Mouse (Mus musculus) megakaryocyte progenitor cell, adult 5-6 weeks (primary cell): ENCODE data around the gene Stat3. TPM values are rescaled to one million over a fixed set of nuclear protein-coding genes. Genes with fewer than 3 reads are reported as not detected.
A peak's percentile ranks its signal among the peaks of the same experiment; 100 is the strongest.

Experiments
- ATAC-seq: replicated peaks from 2 replicates; pipeline ENCODE4 v1.8.0; 2016; ENCODE audit warnings: mild to moderate bottlenecking, moderate TSS enrichment, inconsistent platforms; ENCODE audit not compliant: poor library complexity
- total RNA-seq, 2 experiments: library from RNA; stranded (forward) in 1 of 2; stranded (reverse) in 1 of 2; fragments of 157-497, 149-512 nt in 1 of 2; fragments of 200-1000 nt in 1 of 2; gene quantifications; 2 replicates each; pipeline versions ENCODE4 v1.2.3 to v1.2.4; 2015 to 2017

Gene Stat3
- total RNA-seq, 2 experiments from 2014 or later, result 38.6 to 85.3 TPM

GRCm38 (mm10) chr11:100860198-100861048, 78.9 kb downstream of the Stat3 start:
- peak; percentile 91 for ATAC-seq

DNA sequence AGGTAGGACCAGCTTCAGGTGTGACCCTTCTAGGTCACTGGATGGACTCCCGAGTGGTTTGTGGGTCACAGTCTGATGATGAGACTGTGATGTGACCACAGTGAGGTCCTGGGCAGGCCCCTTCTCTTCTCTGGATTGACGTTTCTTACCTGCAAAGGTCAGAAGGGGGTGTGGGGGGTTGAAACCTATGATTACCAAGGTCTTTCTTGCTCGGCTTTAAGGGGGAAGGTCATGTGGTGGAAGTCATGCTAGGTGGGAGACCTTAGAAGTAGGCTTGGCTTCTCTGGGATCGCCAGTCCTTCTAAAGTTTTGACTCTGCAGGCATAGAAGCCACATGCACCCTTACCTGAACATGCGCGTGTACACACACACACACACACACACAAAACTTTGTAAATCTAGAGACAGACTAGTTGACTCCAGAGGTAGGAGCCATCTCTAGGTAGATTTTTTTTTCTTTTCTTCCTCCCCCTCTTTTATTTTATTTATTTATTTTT, 79.7 kb downstream of the Stat3 start:
- ATAC-seq, result no peak

- ATAC-seq, result no peak
These were observed 80.3 kb downstream of the Stat3 start, which contains the start of gene Stat5a for GRCm38 (mm10) chr11:100858935-100859578. Gene Stat5a, plus strand, starts transcription at chr11:100859351.

DNA sequence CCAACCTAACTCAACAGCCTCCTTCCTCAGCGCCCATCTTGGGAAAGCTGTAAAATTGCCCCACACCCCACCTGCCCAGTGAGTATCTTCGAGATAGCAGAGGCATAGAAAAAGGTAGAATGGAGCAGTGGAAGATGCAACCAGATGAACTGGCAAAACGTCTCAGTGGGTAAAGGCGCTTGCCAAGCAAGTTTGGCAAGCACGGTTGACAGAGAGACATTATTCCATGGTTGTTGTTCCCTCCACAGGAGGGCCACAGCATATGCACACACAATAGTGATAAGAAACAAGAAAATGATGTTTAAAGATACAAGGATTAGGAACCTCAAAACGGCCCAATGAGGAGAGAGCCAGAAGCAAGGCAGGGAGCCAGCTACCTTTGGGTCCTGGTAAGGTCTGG, 81.4 kb downstream of the Stat3 start:
- no peak for ATAC-seq

- ATAC-seq, result no peak
These were observed 84.2 kb downstream of the Stat3 start for GRCm38 (mm10) chr11:100855178-100855577.

DNA sequence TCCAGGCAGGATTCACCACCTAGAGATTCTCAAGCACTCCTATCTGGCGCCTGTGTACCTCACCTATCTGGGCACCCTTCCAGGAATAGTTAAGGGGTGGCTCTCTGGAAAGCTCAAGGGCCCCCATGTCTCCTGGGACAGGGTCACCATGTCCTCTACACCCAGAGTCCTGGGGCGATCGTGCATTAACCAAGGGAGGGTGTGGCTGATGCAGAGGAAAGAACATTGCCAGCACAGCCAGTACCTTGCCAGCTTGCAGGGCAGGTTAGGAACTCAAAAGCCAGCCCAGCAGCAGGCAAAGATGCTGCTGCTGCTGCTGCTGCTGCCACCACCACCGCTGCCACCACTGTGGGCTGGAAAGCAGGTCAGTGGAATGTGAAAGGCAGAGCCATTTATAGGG, 85.1 kb downstream of the Stat3 start:
- no peak for ATAC-seq

DNA sequence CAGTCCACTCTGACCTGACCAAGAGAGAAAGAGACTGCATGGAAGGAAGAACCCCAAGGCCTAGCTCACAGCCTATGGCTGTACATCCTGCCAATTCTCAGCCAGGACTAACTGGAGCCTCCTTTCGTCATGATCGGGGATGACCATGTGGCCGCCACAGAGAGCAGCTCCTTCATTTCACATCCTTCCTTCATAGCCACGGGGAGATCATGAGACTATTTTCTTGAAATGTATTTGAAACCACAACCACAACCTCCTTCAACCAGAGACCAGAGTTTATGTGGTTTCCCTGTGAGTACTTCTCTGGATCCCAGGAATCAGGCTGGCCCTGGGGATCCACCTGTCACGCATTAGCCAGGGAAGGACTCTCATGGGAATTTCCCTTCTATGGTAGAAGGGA, 86.3 kb downstream of the Stat3 start:
- 0 out of 2 replicates have a peak, but pooled peaks have one; percentile 17 for ATAC-seq

DNA sequence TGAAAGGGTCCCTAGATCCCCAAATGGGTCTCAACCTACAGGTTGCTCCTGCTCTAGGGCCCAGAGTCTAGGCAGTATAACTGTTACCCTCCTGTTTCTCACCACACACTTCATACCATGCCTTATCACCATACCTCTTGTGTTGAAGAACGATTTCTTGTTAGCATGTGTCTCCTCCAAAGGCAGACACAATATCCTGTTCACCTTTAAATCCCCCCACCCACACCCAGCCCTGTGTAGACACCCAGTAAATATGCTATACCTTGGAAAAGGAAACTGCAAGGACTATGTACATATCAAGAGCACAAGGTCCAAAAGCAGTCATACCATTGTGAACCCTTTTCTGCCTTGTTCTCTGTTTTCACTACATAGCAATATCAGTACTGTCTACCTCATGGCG, 87.3 kb downstream of the Stat3 start:
- no peak for ATAC-seq

GRCm38 (mm10) chr11:100850778-100851528, 88.4 kb downstream of the Stat3 start:
- no peak for ATAC-seq

GRCm38 (mm10) chr11:100850038-100850777, 89.1 kb downstream of the Stat3 start, which contains the start of gene Stat5b:
Gene Stat5b, minus strand, starts transcription at chr11:100850724.
- peak; percentile 74 for ATAC-seq

DNA sequence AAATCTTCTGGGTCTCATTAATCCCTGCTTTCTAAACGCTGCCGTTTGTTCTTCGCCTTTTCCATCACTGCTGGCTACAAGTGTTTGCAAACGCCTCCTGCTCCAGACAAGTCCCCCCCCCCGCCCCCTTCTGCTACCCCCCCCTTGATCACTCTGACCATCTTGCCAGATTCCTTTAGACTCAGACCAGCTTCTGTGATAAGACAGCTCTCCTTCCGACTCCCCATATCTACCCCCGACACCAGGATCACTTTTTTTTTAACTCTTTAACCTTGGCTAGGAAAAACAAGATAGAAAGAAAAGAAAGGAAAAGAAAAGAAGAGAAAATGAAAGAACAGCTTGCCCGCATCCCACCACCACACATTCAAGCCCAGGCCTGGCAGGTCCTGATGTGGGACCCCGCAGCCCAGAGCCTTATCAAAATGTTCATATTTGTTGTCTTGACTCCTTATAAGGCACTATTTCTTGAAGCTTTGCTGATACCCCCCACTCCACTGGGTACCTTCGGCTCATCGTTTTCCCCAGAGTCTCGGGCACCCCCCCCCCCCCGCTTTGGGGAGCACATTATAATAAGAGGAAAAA, 89.8 kb downstream of the Stat3 start:
- peak; percentile 36 for ATAC-seq

DNA sequence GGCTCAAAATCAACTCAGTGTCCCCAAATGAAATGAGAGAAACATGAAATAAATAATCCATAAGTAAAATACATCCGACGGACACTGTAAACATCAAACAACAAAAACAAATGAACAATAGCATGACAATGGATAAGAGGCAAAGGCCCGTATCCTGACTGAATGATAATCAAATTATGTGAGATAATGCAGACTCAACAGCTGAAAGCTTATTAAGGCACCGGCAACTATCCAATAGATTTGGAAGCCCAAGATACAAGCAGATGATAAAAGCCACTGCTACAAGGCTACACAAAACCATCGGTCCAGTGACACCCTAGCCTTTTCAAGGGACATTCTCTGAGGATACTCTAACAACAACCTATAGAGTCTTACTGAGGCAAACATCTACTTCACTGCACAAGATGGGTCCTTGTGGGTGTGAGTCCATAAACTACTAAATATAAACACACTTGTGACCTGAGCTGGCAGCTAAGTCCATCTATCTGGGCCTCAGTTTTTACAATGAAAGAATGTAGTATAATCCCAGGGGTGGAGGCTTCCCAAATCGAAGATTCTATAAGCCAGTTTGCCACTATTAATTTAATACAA, 90.5 kb downstream of the Stat3 start:
- no peak for ATAC-seq

DNA sequence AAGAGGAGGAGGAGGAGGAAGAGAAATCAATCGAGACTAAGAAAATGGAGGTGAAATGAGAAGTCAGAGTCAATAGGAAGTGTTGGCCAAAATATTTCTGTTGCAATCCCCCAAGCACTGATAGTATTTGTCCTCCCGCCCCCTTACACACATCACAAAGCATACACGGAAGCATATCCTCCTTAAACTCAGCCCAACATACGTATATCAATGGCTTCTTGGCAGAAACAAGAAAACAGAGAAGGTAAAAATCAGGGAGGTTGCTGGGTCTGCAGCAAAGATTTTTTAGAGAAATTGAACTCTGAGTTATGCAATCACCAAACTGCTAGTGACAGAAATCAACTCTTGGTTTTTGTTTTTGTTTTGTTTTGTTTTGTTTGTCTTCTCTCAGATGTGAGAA, 91.3 kb downstream of the Stat3 start:
- ATAC-seq, result peak; percentile 46

DNA sequence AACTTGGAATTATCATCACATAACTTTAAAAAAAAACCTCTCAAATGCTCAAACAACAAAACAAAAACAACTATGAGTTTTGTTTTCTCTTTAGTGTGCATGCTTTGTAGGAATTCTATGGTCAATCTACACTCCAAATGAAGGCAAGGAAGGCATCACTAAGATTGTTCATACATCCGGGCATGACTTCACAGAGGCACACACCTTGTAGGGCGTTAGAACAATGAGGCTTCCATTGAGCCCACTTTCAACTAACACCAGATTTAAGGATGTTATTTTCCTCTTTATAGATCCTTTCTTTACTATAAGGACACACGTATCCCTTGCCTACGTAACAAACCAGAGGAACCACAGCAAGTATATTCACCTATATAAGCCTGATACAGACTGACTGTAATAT, 91.8 kb downstream of the Stat3 start:
- ATAC-seq, result no peak

DNA sequence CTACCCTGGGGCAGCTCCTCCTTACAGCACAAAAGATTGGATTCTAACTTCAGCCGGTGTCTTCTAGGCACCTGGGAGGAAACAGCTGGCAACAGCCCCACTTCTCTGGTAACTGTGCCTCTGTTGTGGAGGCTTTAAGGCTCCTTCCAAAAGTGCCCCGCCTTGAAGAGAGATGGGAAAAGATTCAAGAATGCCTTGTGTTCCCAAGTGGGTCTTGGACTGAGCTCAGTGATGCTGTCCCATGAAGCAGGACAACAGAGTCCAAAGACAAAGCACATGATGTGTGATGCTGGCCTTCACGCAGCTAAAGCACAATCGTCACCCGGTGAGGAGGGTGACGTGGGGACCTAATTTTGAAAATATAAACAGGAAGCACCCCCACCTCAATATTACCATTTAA, 93.5 kb downstream of the Stat3 start:
- ATAC-seq, result no peak

DNA sequence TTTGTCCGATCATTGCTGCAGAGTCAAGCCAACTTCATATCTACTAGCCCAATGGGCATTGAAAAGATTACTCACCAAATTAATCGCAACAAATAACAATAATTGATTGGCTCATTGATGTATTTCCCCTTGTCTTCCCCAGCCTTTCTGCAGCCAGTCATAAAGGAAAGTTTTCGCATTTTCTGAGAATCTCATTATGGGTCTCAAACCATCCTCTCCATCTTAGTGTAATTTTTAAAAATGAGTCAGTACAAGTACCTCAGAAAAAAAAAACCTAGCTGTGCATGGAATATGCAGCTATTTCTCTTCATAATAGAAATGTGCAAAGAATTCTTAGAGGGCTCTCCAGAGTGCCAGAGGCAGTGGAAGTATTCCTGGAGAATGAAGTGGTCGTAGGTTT, 95.2 kb downstream of the Stat3 start:
- ATAC-seq, result no peak

DNA sequence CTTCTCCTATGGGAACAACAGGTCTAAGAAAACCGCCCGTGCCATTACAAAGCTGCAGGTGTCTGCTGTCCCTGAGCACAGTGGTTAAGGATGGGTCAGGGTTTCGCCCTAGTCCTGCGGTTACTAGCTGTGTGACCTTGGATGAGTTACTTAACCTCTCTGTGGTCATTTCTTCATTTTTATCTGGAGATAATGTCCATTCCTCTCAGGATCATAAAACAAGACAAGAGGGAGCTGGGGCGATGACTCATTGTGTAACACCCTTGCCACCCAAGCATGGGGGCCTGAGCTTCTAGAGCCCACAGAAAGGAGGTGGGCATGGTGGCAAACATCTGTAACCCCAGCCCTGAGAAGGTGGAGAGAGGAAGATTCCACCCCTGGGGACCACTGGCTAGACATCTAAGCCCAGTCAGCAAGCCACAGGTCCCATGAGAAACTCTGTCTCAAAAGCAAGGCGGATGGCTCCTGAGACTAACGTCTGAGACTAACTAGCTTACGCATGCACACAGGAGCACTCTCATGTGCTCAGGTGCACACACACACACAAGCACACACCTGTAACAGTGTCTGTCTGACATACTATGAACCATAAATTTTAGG, 96.2 kb downstream of the Stat3 start:
- ATAC-seq, result no peak

DNA sequence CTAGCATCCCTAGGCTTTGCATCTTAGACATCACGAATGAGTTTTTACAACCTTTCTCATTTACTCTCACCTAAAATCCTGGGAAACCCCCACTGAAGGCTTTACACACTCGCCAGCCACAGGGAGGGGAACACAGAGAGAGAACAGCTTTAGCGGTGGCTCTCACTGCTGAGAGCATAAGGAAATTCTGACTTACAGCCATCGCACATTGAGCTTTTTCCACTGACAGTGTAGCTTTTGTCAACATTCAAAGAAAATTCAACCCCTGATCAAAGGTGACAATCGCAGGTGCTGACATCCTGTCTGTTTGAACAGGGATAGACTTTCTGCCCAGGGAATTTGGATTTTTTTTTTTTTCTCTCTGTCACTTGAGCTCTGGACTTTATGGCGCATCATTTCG, 97.3 kb downstream of the Stat3 start:
- no peak for ATAC-seq

- ATAC-seq, result peak; percentile 81
These were observed 98.5 kb downstream of the Stat3 start for GRCm38 (mm10) chr11:100840866-100841265.
